Mouse (Mus musculus) embryonic facial prominence, embryonic 11.5 days (tissue): ENCODE data around the gene Smg6. TPM values are rescaled to one million over a fixed set of nuclear protein-coding genes. Genes with fewer than 3 reads are reported as not detected.

ENCODE experiments used
- ATAC-seq: fragments of 200-750 bp; cut with Nextera tagmentation; replicated peaks from 2 replicates; pipeline ENCODE4 v1.8.0; 2017; ENCODE audit warnings: low read depth; ENCODE audit not compliant: insufficient number of reproducible peaks, low FRiP score, low TSS enrichment
- DNase-seq: peaks from one replicate; pipeline ENCODE4 v3.0.0-alpha.2; 2015; ENCODE audit warnings: low spot score
- H3K27ac ChIP-seq: fragments of 300-500 bp; sonication (generic); replicated peaks from 2 replicates; pipeline ENCODE4 v1.5.1; 2014; ENCODE audit warnings: mild to moderate bottlenecking, low read depth, low read length, control low read depth
- H3K27me3 ChIP-seq: fragments of 300-500 bp; sonication (generic); 2 replicates; pipeline ENCODE4 v1.6.1; 2014; ENCODE audit warnings: mild to moderate bottlenecking, low read length, moderate library complexity, mixed read lengths; ENCODE audit not compliant: control insufficient read depth, insufficient read depth
- H3K36me3 ChIP-seq: fragments of 300-500 bp; sonication (generic); replicated peaks from 2 replicates; pipeline ENCODE4 v1.6.1; 2014; ENCODE audit warnings: low read depth, mild to moderate bottlenecking, low read length, moderate library complexity, mixed read lengths; ENCODE audit not compliant: control insufficient read depth, insufficient read depth
- H3K4me1 ChIP-seq: fragments of 300-500 bp; sonication (generic); 2 replicates; pipeline ENCODE4 v1.6.1; 2014; ENCODE audit warnings: low read length, mixed read lengths; ENCODE audit not compliant: control insufficient read depth, insufficient read depth
- H3K4me2 ChIP-seq: fragments of 300-500 bp; sonication (generic); 2 replicates; pipeline ENCODE4 v1.6.1; 2014; ENCODE audit warnings: low read depth, mild to moderate bottlenecking, control low read depth, low read length, moderate library complexity
- H3K4me3 ChIP-seq: fragments of 300-500 bp; sonication (generic); 2 replicates; pipeline ENCODE4 v1.5.1; 2014; ENCODE audit warnings: low read depth, low read length, control low read depth
- H3K9ac ChIP-seq: fragments of 300-500 bp; sonication (generic); replicated peaks from 2 replicates; pipeline ENCODE4 v1.6.1; 2014; ENCODE audit warnings: mild to moderate bottlenecking, control low read depth, low read length
- H3K9me3 ChIP-seq: fragments of 300-500 bp; sonication (generic); replicated peaks from 2 replicates; pipeline ENCODE4 v1.6.1; 2016; ENCODE audit warnings: mild to moderate bottlenecking, low read length, inconsistent platforms, mixed read lengths; ENCODE audit not compliant: control insufficient read depth
- WGBS: fragments of 180-500 bp; shearing (Covaris S2); extraction: QIAGEN DNeasy Blood & Tissue Kit; methylation state at CpG from one replicate; pipeline ENCODE4 v1.1.7; 2014; 5-methylcytosine and 5-hydroxymethylcytosine counted together
- polyA plus RNA-seq: library from polyadenylated mRNA; unstranded; fragments of >200 nt; fragmentation: Nextera tagmentation; extraction: Ambion mirVana; gene quantifications from 2 replicates; pipeline ENCODE4 v1.2.1, GENCODE M21; 2014

Gene Smg6
- polyA plus RNA-seq, 1 experiment from 2014 or later = 16.8 TPM

DNA sequence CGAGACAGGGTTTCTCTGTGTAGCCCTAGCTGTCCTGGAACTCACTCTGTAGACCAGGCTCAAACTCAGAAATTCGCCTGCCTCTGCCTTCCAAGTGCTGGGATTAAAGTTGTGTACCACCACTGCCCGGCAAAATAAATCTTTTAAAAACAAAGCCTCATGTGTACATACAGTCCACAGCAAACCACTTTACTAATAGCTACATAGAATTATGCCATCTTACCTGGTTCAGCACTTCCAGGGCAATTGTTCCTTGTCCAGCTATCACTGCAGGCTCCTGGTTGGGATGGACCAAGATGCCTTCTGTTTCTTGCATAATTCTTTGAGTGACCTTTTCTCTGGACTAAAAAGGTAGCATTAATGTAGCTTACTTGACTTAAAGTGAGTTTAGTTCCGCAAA is 15.6 kb upstream of the Smg6 start:
- no peak for ATAC-seq
- Histone ChIP-seq H3K27me3 (no peaks in the 10 kb centered on the region), H3K9ac (no peak overlapping the region), H3K4me3 (no peak overlapping the region), H3K9me3 (no peaks in the 10 kb centered on the region), H3K4me1 (no peaks in the 10 kb centered on the region), H3K4me2 (no peak overlapping the region), H3K36me3 (peaks cover 9% of the 10 kb centered on the region), H3K27ac (no peak overlapping the region)
- DNase-seq = no peak
- 83% methylated on average over 4 of the region's 4 CpGs for WGBS

DNA sequence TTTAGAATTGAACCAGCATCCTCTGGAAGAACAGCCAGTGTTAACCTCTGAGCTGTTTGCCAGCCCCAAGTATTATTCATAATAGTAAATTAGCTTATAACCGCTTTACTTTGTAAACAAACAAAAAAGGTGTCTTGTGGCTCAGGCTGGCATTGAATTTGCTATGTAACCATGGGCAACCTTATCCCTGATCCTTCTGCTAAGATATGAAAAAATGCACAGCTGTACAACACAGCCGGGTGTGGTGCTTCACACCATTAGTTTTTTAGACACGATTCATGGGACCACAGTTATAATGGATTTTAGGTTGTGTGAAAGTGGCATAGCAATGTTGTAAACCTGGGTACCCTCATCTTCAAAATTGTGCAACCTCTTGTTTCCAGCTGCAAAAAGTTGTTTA is 13.1 kb upstream of the Smg6 start:
- Histone ChIP-seq H3K9me3 (no peaks in the 10 kb centered on the region), H3K4me1 (no peaks in the 10 kb centered on the region), H3K27ac (no peak overlapping the region), H3K9ac (no peak overlapping the region), H3K4me3 (no peak overlapping the region), H3K27me3 (no peaks in the 10 kb centered on the region), H3K36me3 (peaks cover 8% of the 10 kb centered on the region), H3K4me2 (no peak overlapping the region)
- 88% methylated on average over 3 of the region's 3 CpGs for WGBS
- no peak for DNase-seq
- ATAC-seq = no peak

DNA sequence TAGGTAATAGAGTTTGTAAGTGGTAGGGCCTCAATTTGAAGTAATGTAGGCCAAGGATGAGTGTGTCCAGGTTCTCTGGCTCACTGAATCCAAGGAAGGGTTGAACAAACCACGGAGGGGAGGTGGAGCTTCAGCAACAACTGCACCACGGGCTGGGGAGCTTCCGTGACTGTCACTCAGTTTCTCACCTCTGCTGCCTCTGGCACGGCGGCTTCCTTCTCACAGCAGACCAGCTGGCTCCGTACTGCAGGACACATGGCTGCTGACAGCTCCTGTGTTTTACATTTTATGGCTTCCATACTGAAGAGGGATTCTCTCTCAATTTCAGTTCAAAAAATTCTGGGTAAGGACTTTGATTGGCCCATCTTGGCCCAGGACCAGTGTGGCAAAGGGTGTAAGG is 6.4 kb upstream of the Smg6 start:
- Histone ChIP-seq H3K4me3 (no peak overlapping the region), H3K4me1 (no peaks in the 10 kb centered on the region), H3K36me3 (peaks cover 3% of the 10 kb centered on the region), H3K27ac (no peak overlapping the region), H3K27me3 (no peaks in the 10 kb centered on the region), H3K9ac (no peak overlapping the region), H3K4me2 (no peak overlapping the region), H3K9me3 (no peaks in the 10 kb centered on the region)
- ATAC-seq (no peak), DNase-seq (no peak)
- WGBS = 82% methylated on average over 6 of the region's 6 CpGs

DNA sequence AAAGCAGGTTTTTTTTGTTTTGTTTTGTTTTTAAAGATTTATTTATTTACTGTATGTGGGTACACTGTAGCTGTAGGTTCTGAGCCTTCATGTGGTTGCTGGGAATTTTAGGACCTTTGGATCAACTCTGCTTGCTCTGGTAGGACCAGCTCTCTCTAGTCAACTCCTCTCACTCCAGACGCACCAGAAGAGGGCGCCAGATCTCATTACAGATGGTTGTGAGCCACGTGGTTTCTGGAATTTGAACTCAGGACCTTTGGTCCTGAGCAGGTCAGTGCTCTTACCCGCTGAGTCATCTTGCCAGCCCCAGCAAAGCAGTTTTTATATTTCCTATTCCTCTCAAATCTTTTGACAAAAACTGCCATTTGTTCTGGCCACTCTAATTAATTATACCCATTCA is 1.5 kb upstream of the Smg6 start:
- no peak overlapping the region for H3K4me3 ChIP-seq
- H3K27me3 ChIP-seq = no peaks in the 10 kb centered on the region
- no peaks in the 10 kb centered on the region for H3K4me1 ChIP-seq
- DNase-seq (peak; percentile 8), ATAC-seq (no peak)
- H3K4me2 ChIP-seq = no peak overlapping the region
- H3K9ac ChIP-seq = no peak overlapping the region
- H3K9me3 ChIP-seq = no peaks in the 10 kb centered on the region
- H3K27ac ChIP-seq = no peak overlapping the region
- 57% methylated on average over 4 of the region's 4 CpGs for WGBS
- no peaks in the 10 kb centered on the region for H3K36me3 ChIP-seq

GRCm38 (mm10) chr11:74926388-74927005 is 874 bp downstream of the Smg6 start:
- DNase-seq (peak; percentile 14), ATAC-seq (no peak; the same call in 1 of the 2 replicates)
- Histone ChIP-seq H3K4me2 (peak overlapping the region; percentile 57), H3K4me3 (peak overlapping the region; percentile 87), H3K4me1 (no peaks in the 10 kb centered on the region), H3K27ac (peak overlapping the region; percentile 97), H3K36me3 (no peaks in the 10 kb centered on the region), H3K27me3 (no peaks in the 10 kb centered on the region), H3K9ac (peak overlapping the region; percentile 91), H3K9me3 (no peaks in the 10 kb centered on the region)
- 7% methylated on average over 11 of the region's 11 CpGs for WGBS

DNA sequence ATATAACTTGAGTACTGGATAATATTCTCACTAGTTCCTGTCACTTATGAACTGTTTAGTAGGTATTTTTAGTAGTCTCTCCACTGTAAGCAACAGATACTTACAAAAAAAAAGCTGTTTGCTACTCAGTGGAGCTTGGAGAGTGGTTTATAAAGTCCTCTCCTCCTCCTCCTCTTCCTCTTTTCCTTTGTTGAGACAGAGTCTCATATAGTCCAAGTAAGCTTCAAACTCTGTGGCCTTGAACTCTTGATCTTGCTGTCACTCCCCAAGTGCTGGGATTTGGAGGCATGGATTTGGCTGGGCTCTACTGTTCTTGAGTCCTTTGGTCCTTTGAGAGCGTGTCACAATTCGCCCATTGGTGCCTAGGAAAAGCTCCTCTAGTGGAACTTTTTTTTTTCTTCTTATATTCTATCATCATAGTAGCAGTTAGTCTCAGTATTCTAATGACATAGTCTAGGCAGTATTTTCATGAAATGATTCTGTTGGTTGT is 1.7 kb downstream of the Smg6 start:
- H3K27me3 ChIP-seq = no peaks in the 10 kb centered on the region
- ATAC-seq = no peak
- H3K4me3 ChIP-seq = no peak overlapping the region
- DNase-seq = no peak
- H3K4me2 ChIP-seq = no peak overlapping the region
- no peak overlapping the region for H3K9ac ChIP-seq
- no peaks in the 10 kb centered on the region for H3K4me1 ChIP-seq
- 91% methylated on average over 2 of the region's 2 CpGs for WGBS
- no peak overlapping the region for H3K27ac ChIP-seq
- no peaks in the 10 kb centered on the region for H3K9me3 ChIP-seq
- H3K36me3 ChIP-seq = no peaks in the 10 kb centered on the region

- Histone ChIP-seq H3K4me3 (no peak overlapping the region), H3K27ac (no peak overlapping the region), H3K4me2 (no peak overlapping the region), H3K9me3 (no peaks in the 10 kb centered on the region), H3K4me1 (no peaks in the 10 kb centered on the region), H3K9ac (no peak overlapping the region), H3K36me3 (no peaks in the 10 kb centered on the region; the same call in 1 of the 2 replicates), H3K27me3 (no peaks in the 10 kb centered on the region)
- ATAC-seq = no peak
- no peak for DNase-seq
- WGBS = 94% methylated on average over 4 of the region's 4 CpGs
Measured at GRCm38 (mm10) chr11:74929111-74929510, 3.5 kb downstream of the Smg6 start.

GRCm38 (mm10) chr11:74930391-74930790 is 4.8 kb downstream of the Smg6 start:
- H3K4me3 ChIP-seq = no peak overlapping the region
- H3K4me2 ChIP-seq = no peak overlapping the region
- DNase-seq (no peak), ATAC-seq (no peak)
- H3K4me1 ChIP-seq = no peaks in the 10 kb centered on the region
- 91% methylated on average over 7 of the region's 7 CpGs for WGBS
- no peaks in the 10 kb centered on the region for H3K27me3 ChIP-seq
- H3K27ac ChIP-seq = no peak overlapping the region
- H3K9ac ChIP-seq = no peak overlapping the region
- no peaks in the 10 kb centered on the region for H3K9me3 ChIP-seq
- peaks cover 2% of the 10 kb centered on the region; the same call in 1 of the 2 replicates for H3K36me3 ChIP-seq
